Comparison of ENCODE assay signal across 13 mouse cellular contexts in genomic region chr9:116909511-116909910, GRCm38 (mm10).
"Had no signal": no experiment of that assay in that cellular context is flagged by ENCODE, and none has a peak within 500 bp of the region (broad histone marks: within the 10 kb centered on the region; RNA-seq: fewer than 3 reads in every experiment).

No protein-coding gene starts in this region.

- H3K27ac ChIP-seq: left cerebral cortex, adult 2 months; limb, embryonic 15.5 days; liver, embryonic 12.5 days; lung, embryonic 15.5 days; midbrain, embryonic 15.5 days; neural tube, embryonic 13.5 days; stomach, embryonic 15.5 days had no signal

- DNase-seq: kidney, postnatal 25 days; lung, postnatal 14 days; retina, postnatal 1 day; right cerebral cortex, postnatal 4 days; thymus, adult 2 months; thymus, postnatal 36 days had no signal

- H3K27me3 ChIP-seq: limb, embryonic 15.5 days; liver, embryonic 12.5 days; lung, embryonic 15.5 days; midbrain, embryonic 15.5 days; stomach, embryonic 15.5 days had no signal

- H3K4me3 ChIP-seq: left cerebral cortex, adult 2 months; limb, embryonic 15.5 days; liver, embryonic 12.5 days; lung, embryonic 15.5 days; midbrain, embryonic 15.5 days; neural tube, embryonic 13.5 days; stomach, embryonic 15.5 days had no signal

- H3K4me2 ChIP-seq: limb, embryonic 15.5 days; liver, embryonic 12.5 days; lung, embryonic 15.5 days; midbrain, embryonic 15.5 days; neural tube, embryonic 13.5 days; stomach, embryonic 15.5 days had no signal

- H3K36me3 ChIP-seq: limb, embryonic 15.5 days; liver, embryonic 12.5 days; lung, embryonic 15.5 days; midbrain, embryonic 15.5 days; neural tube, embryonic 13.5 days; stomach, embryonic 15.5 days had no signal
